Mouse (Mus musculus) CH12.LX (cell line): ENCODE results near the gene Pxk. TPM values are rescaled to one million over a fixed set of nuclear protein-coding genes. Genes with fewer than 3 reads are reported as not detected.

ENCODE experiments used
- DNase-seq: peaks from one replicate; pipeline ENCODE4 v3.0.0-alpha.2; 2013; ENCODE audit errors: extremely low read depth
- H3K27ac ChIP-seq: 2 replicates; pipeline ENCODE4 v1.5.1; 2012; ENCODE audit warnings: low read depth, mild to moderate bottlenecking, control low read depth, moderate library complexity; ENCODE audit not compliant: insufficient read depth
- H3K27me3 ChIP-seq: replicated peaks from 2 replicates; pipeline ENCODE3; 2012; ENCODE audit warnings: inconsistent platforms
- H3K36me3 ChIP-seq, 2 experiments: replicated peaks in 1 of 2; 2 replicates each; pipeline versions ENCODE3 to v1.6.1; 2012; ENCODE audit warnings: inconsistent platforms in 1 of 2, low read length in 1 of 2, mild to moderate bottlenecking in 1 of 2, mixed read lengths in 1 of 2, moderate library complexity in 1 of 2; ENCODE audit not compliant: control insufficient read depth in 1 of 2, insufficient read depth in 1 of 2
- H3K4me1 ChIP-seq, 2 experiments: 2 replicates each; pipeline ENCODE4 v1.6.1; 2012; ENCODE audit warnings: inconsistent platforms in 1 of 2, moderate library complexity in 1 of 2; ENCODE audit not compliant: insufficient read depth in 2 of 2, control insufficient read depth in 1 of 2
- H3K4me2 ChIP-seq: 2 replicates; pipeline ENCODE4 v1.6.1; 2012; ENCODE audit warnings: low read depth, mild to moderate bottlenecking, control low read depth; ENCODE audit not compliant: poor library complexity, insufficient read depth, severe bottlenecking
- H3K4me3 ChIP-seq, 3 experiments: fragments of 150-350 bp in 1 of 3; sonication (generic) in 1 of 3; replicated peaks in 1 of 3; 2 replicates each; pipeline versions ENCODE3 to v1.5.1; 2011 to 2012; ENCODE audit warnings: low read depth in 2 of 3, low read length in 2 of 3, mild to moderate bottlenecking in 2 of 3, moderate library complexity in 2 of 3, control low read depth in 1 of 3, improper control_type of control experiment in 1 of 3, inconsistent platforms in 1 of 3, mixed read lengths in 1 of 3; ENCODE audit not compliant: poor library complexity in 1 of 3
- H3K79me2 ChIP-seq: replicated peaks from 2 replicates; pipeline ENCODE4 v1.6.1; 2012; ENCODE audit warnings: mild to moderate bottlenecking, moderate library complexity; ENCODE audit not compliant: control insufficient read depth, poor library complexity, insufficient read depth, severe bottlenecking; ENCODE audit errors: extremely low read depth
- H3K9ac ChIP-seq: 2 replicates; pipeline ENCODE4 v1.6.1; 2012; ENCODE audit warnings: low read depth, mild to moderate bottlenecking, control low read depth, moderate library complexity; ENCODE audit not compliant: insufficient read depth
- H3K9me3 ChIP-seq: replicated peaks from 2 replicates; pipeline ENCODE3; 2012; ENCODE audit warnings: low read length, inconsistent platforms, mixed read lengths
- CHD1 ChIP-seq: IDR thresholded peaks from 2 replicates; pipeline ENCODE4 v1.6.1; 2012; ENCODE audit warnings: low read depth, low read length, improper control_type of control experiment, inconsistent platforms
- CTCF ChIP-seq, 2 experiments: IDR thresholded peaks in 1 of 2; conservative IDR thresholded peaks in 1 of 2; 2 replicates each; pipeline ENCODE4 v1.5.1; 2011 to 2012; ENCODE audit warnings: low read depth in 2 of 2, low read length in 2 of 2, improper control_type of control experiment in 1 of 2, inconsistent platforms in 1 of 2, mild to moderate bottlenecking in 1 of 2, moderate library complexity in 1 of 2
- ELF1 ChIP-seq: IDR thresholded peaks from 2 replicates; pipeline ENCODE4 v1.6.1; 2014; ENCODE audit warnings: low read depth, mild to moderate bottlenecking, inconsistent platforms, low read length, improper control_type of control experiment
- IRF4 ChIP-seq: IDR thresholded peaks from 2 replicates; pipeline ENCODE4 v1.6.1; 2014; ENCODE audit warnings: low read depth, mild to moderate bottlenecking, inconsistent platforms, low read length, improper control_type of control experiment
- JUN ChIP-seq: IDR thresholded peaks from 2 replicates; pipeline ENCODE4 v1.6.1; 2011; ENCODE audit warnings: low read depth, mild to moderate bottlenecking, low read length, improper control_type of control experiment, moderate library complexity; ENCODE audit not compliant: insufficient read depth
- JUND ChIP-seq: conservative IDR thresholded peaks from 2 replicates; pipeline ENCODE4 v1.6.1; 2011; ENCODE audit warnings: low read depth, low read length, improper control_type of control experiment
- KAT2A ChIP-seq: IDR thresholded peaks from 2 replicates; pipeline ENCODE4 v1.6.1; 2012; ENCODE audit warnings: low read length, improper control_type of control experiment, inconsistent platforms; ENCODE audit not compliant: insufficient replicate concordance
- MAX ChIP-seq: IDR thresholded peaks from 2 replicates; pipeline ENCODE4 v1.6.1; 2011; ENCODE audit warnings: low read length, improper control_type of control experiment
- MAZ ChIP-seq: IDR thresholded peaks from 2 replicates; pipeline ENCODE4 v1.6.1; 2012; ENCODE audit warnings: low read depth, mild to moderate bottlenecking, inconsistent platforms, low read length, improper control_type of control experiment, moderate library complexity
- MEF2A ChIP-seq: IDR thresholded peaks from 2 replicates; pipeline ENCODE4 v1.6.1; 2014; ENCODE audit warnings: low read depth, mild to moderate bottlenecking, inconsistent platforms, low read length, improper control_type of control experiment, borderline replicate concordance
- POLR2A ChIP-seq: IDR thresholded peaks from 2 replicates; pipeline ENCODE4 v1.6.1; 2011; ENCODE audit warnings: low read depth, mild to moderate bottlenecking, improper control_type of control experiment, low read length
- TCF12 ChIP-seq: IDR thresholded peaks from 2 replicates; pipeline ENCODE4 v1.6.1; 2014; ENCODE audit warnings: low read depth, mild to moderate bottlenecking, inconsistent platforms, low read length, improper control_type of control experiment
- USF1 ChIP-seq: IDR thresholded peaks from 2 replicates; pipeline ENCODE4 v1.6.1; 2014; ENCODE audit warnings: low read depth, mild to moderate bottlenecking, inconsistent platforms, low read length, improper control_type of control experiment
- USF2 ChIP-seq: conservative IDR thresholded peaks from 2 replicates; pipeline ENCODE4 v1.6.1; 2011; ENCODE audit warnings: low read depth, low read length, improper control_type of control experiment
- ZKSCAN1 ChIP-seq: IDR thresholded peaks from 2 replicates; pipeline ENCODE4 v1.6.1; 2012; ENCODE audit warnings: low read depth, inconsistent platforms, low read length, improper control_type of control experiment, borderline replicate concordance
- ZMIZ1 ChIP-seq: IDR thresholded peaks from 2 replicates; pipeline ENCODE4 v1.6.1; 2012; ENCODE audit warnings: low read depth, mild to moderate bottlenecking, inconsistent platforms, low read length, improper control_type of control experiment
- dilution Hi-C: fragments of 300-500 bp; cut with MboI; formaldehyde crosslinking; loops from 2 replicates; pipeline ENCODE4 v1.14.3; 2020; ENCODE audit warnings: low sequenced_read_pairs; ENCODE audit not compliant: extremely low pct_unique_long_range_greater_than_20kb, extremely low pct_ligation_motif_present
- in situ Hi-C: fragments of 300-500 bp; cut with MboI; formaldehyde crosslinking; loops from 3 replicates; pipeline ENCODE4 v1.14.3; 2019; ENCODE audit warnings: low sequenced_read_pairs, low pct_ligation_motif_present, low pct_unique_long_range_greater_than_20kb, mixed read lengths
- polyA plus RNA-seq: library from polyadenylated mRNA; unstranded; fragments of >175 nt; gene quantifications from 2 replicates; pipeline ENCODE4 v1.2.1, GENCODE M21; 2012; ENCODE audit warnings: low read depth; ENCODE audit not compliant: insufficient read length
- total RNA-seq, 2 experiments: library from RNA; depleted of rRNA; stranded (reverse); fragments of 300-350 nt in 1 of 2; fragments of >200 nt in 1 of 2; gene quantifications; 2 replicates each; pipeline ENCODE4 v1.2.3; 2012 to 2014

Gene Pxk
- total and polyA plus RNA-seq, 3 experiments = 11.7 to 55.7 (median 28.9) TPM

DNA sequence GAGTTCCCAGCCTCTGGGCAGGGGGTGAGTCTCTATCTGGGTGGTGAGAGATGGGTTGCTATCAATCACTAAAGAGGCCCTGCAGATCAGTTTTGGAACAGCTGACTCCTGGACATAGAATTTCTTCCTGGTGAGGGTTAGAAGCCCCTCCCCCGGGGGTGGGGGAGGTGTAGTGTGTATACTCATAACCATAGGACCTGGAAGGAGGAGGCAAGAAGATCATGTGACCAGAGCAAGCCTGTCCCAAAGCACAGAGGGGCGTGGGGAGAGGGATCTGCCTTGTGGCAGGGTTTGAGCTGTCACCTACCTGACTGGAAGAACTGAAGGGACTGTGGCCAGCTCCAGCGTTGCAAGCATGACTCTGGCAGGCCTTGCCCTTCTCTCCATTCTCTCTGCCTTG is 35.9 kb upstream of the Pxk start (continued):
- TF ChIP-seq TCF12 (no peak), CHD1 (no peak), JUN (no peak), USF1 (peak; percentile 85), IRF4 (peak; percentile 80)
- TF ChIP-seq, all 38 proteins: peak for 15

DNA sequence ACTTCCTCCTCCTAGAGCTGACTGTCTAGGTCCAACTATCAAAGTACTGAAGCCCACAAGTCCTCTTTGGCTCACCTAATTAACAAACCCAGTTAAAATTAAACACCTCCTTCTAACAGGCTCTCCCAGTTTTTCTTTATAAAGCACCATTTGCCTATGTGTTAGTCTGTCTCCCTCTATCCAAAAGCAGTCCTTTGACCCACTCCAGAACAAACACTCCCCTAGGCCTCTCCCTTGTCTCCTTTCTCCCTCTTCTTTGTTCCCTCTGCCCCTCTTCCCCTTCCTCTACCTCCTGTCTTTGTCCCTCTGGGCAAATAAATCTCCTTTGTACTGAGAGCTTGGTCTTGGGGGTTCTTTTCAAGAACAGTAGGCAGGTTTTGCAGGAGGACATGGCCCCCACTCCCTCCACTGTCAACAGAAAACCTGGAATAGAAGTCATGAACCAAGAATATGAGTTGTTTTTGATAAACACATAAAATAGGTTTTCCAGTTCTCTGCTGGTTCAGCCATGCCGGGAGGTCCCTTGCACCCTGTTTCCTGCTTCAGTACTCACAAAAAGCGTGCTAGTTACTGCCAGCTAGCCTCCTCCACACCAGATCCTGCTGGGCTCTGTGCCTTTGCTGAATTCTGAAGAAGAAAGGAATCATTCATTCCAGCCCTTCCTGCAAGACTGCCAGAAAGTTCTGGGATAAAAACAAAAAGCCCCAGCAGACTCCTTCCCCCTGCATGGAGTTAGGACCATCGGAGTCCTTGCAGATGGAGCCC is 35.3 kb upstream of the Pxk start:
- no peaks in the 10 kb centered on the region for H3K27me3 ChIP-seq
- dilution Hi-C loops = no loop called here
- TF ChIP-seq ZMIZ1 (no peak), MAX (no peak), JUND (no peak), KAT2A (no peak), ELF1 (no peak), POLR2A (no peak), ZKSCAN1 (no peak), MEF2A (0 out of 2 replicates have a peak, but pooled peaks have one; percentile 1)
- TF ChIP-seq, all 38 proteins: peak for 1
- H3K4me2 ChIP-seq = no peak overlapping the region
- no peaks in the 10 kb centered on the region for H3K36me3 ChIP-seq
- in situ Hi-C loops = no loop called here
- H3K9ac ChIP-seq = 0 out of 2 replicates have a peak overlapping the region, but pooled peaks have one; percentile 1
- H3K79me2 ChIP-seq = no peaks in the 10 kb centered on the region
- DNase-seq = no peak
- H3K4me1 ChIP-seq = peaks cover 3 to 32% of the 10 kb centered on the region in 2 experiments; a peak in 3 of 4 replicates
- no peak overlapping the region for H3K27ac ChIP-seq
- H3K9me3 ChIP-seq = no peaks in the 10 kb centered on the region
- no peak overlapping the region for H3K4me3 ChIP-seq

DNA sequence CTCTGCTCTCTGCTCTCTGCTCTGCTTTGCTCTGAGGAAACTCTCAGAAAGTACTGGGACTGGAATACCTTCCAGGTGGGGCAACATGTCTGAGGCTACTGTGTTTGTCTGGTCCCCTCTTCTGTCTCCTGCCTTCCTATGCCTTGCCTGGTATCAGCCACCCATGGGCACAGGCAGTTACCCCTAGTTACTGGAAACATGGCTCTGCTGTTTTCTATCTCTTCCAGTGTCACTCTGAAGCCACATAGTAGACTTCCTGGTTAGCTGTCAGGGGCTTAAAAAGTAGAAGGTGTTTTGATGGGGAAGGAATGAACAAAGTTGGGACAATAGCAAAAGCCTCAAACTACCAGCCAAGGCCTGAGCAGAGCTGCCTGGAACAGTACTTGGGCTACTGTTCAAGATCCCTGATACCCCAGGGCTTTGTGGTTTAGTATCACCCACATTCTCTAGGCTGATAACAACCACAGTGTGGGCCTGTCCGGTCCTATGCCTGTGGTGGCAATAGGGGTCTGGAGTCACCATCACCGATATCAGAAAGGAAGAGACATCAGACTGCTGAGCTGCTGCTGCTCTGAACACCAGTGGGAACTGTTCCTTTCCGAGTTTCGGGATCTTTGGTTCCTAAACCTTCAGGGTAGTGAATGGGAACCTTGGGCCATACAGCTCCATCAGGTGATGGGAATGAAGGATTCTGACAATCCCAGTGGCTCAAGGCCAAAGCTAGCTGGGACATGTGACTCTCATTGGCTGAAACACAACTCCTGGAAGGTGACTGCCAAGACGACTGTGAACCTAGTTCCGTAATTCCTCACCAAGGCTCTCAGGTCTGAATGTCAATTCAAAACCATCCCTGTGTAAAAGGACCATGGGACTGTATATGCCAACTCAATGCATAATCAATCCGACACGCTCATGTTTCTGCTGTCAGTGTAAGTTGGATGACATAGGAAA is 33.9 kb upstream of the Pxk start:
- Histone ChIP-seq H3K4me3 (no peak overlapping the region), H3K79me2 (no peaks in the 10 kb centered on the region), H3K4me1 (peaks cover 3 to 32% of the 10 kb centered on the region in 2 experiments; a peak in 3 of 4 replicates), H3K9ac (no peak overlapping the region), H3K27me3 (no peaks in the 10 kb centered on the region), H3K27ac (no peak overlapping the region), H3K4me2 (no peak overlapping the region), H3K9me3 (no peaks in the 10 kb centered on the region), H3K36me3 (no peaks in the 10 kb centered on the region)
- dilution Hi-C loops (no loop called here), in situ Hi-C loops (no loop called here)
- no peak for DNase-seq
- TF ChIP-seq IRF4 (no peak), CTCF (conservative IDR thresholded peaks at IDR 0.05 in 1 of 2, IDR thresholded peaks at IDR 0.05 in 1 of 2; ENCODE audit: low read depth in 2 of 2, low read length in 2 of 2) (no peak), MAZ (no peak), USF2 (no peak), MEF2A (no peak)
